Comparison of ENCODE assay signal across 20 mouse cellular contexts in genomic region chr17:4742314-4742713, GRCm38 (mm10).
DNase-seq lines count a peak whose midpoint lies in the region; ATAC-seq lines count a peak whose summit lies in the region.
"Had no signal": no experiment of that assay in that cellular context is flagged by ENCODE, and none has a peak within 500 bp of the region (broad histone marks: within the 10 kb centered on the region; RNA-seq: fewer than 3 reads in every experiment).

No protein-coding gene starts in this region.

- ATAC-seq in heart, embryonic 11.5 days (replicated peaks; ENCODE audit: insufficient number of reproducible peaks, low FRiP score, low TSS enrichment) = no peak
- peak; percentile 98 for ATAC-seq in megakaryocyte, adult 5-6 weeks (ENCODE audit: poor library complexity, severe bottlenecking)
- ATAC-seq: forebrain, embryonic 16.5 days; hindbrain, postnatal 0 days had no signal

- H3K9me3 ChIP-seq in heart, embryonic 11.5 days (replicated peaks; ENCODE audit: control insufficient read depth, low read length) = no peaks in the 10 kb centered on the region
- H3K9me3 ChIP-seq: embryonic facial prominence, embryonic 13.5 days; forebrain, embryonic 12.5 days; hindbrain, embryonic 12.5 days had no signal

- H3K9ac ChIP-seq in heart, embryonic 11.5 days (ENCODE audit: low read depth, low read length) = no peak overlapping the region
- H3K9ac ChIP-seq: embryonic facial prominence, embryonic 13.5 days; forebrain, embryonic 12.5 days; hindbrain, embryonic 12.5 days had no signal

- H3K4me1 ChIP-seq in heart, embryonic 11.5 days (ENCODE audit: control insufficient read depth, insufficient read depth, low read length) = no peaks in the 10 kb centered on the region

- WGBS in heart, embryonic 11.5 days (ENCODE audit: insufficient replicate concordance) = 77% methylated on average over 1 of the region's 1 CpGs

- peak; percentile 52 for DNase-seq in heart, adult 11 months
- peak; percentile 53 to 63 for DNase-seq in spleen, postnatal 36 days (ENCODE audit: low spot score in 2 of 2)
- no peak for DNase-seq in spleen, adult 12 weeks (ENCODE audit: low spot score)
- DNase-seq in splenic B cell, adult 2 months (ENCODE audit: low read depth, low spot score) = peak; percentile 66
- no peak for DNase-seq in kidney, postnatal 36 days
- no peak for DNase-seq in heart, adult 8-10 months (ENCODE audit: low spot score)
- DNase-seq: adrenal gland, adult 2 months; adrenal gland, postnatal 25 days; cerebellum, adult 2 months; cerebellum, postnatal 10 days; gastrocnemius, postnatal 10 days; heart, postnatal 10 days; heart, postnatal 4 days had no signal

- no peak overlapping the region for H3K4me2 ChIP-seq in heart, embryonic 11.5 days
- H3K4me2 ChIP-seq: embryonic facial prominence, embryonic 13.5 days; forebrain, embryonic 12.5 days; hindbrain, embryonic 12.5 days had no signal

- no peaks in the 10 kb centered on the region for H3K36me3 ChIP-seq in heart, embryonic 11.5 days (ENCODE audit: control insufficient read depth, insufficient read depth, low read length)
- H3K36me3 ChIP-seq in splenic B cell, adult 2 months (ENCODE audit: control insufficient read depth, insufficient read depth, low read length, poor library complexity, severe bottlenecking) = no peaks in the 10 kb centered on the region
- H3K36me3 ChIP-seq: embryonic facial prominence, embryonic 13.5 days; forebrain, embryonic 12.5 days; hindbrain, embryonic 12.5 days had no signal

- no peak overlapping the region for H3K4me3 ChIP-seq in heart, embryonic 11.5 days (ENCODE audit: low read depth, low read length)
- H3K4me3 ChIP-seq: embryonic facial prominence, embryonic 13.5 days; forebrain, embryonic 12.5 days; hindbrain, embryonic 12.5 days had no signal

- no peak overlapping the region for H3K27ac ChIP-seq in heart, embryonic 11.5 days (ENCODE audit: low read depth, low read length)
- H3K27ac ChIP-seq: embryonic facial prominence, embryonic 13.5 days; forebrain, embryonic 12.5 days; hindbrain, embryonic 12.5 days; hindbrain, postnatal 0 days had no signal

- no peaks in the 10 kb centered on the region for H3K27me3 ChIP-seq in heart, embryonic 11.5 days (ENCODE audit: control insufficient read depth, insufficient read depth, low read length)
- H3K27me3 ChIP-seq in splenic B cell, adult 2 months (ENCODE audit: control insufficient read depth, insufficient read depth, low read length, poor library complexity, severe bottlenecking) = no peaks in the 10 kb centered on the region
- H3K27me3 ChIP-seq: embryonic facial prominence, embryonic 13.5 days; forebrain, embryonic 12.5 days; hindbrain, embryonic 12.5 days had no signal

Comparison
In these comparisons a context has a peak if more than half of its experiments do, and no peak if none do; other contexts are left out.
1. DNase-seq: peak in heart, adult 11 months (single experiment), spleen, postnatal 36 days (2 of 2) and splenic B cell, adult 2 months (single experiment); none in spleen, adult 12 weeks (single experiment), kidney, postnatal 36 days (0 of 2) and heart, adult 8-10 months (single experiment).